Mouse (Mus musculus) hindbrain, embryonic 16.5 days (tissue): ENCODE data around the gene Maml1. TPM values are rescaled to one million over a fixed set of nuclear protein-coding genes. Genes with fewer than 3 reads are reported as not detected.

Source experiments
- ATAC-seq: fragments of 200-750 bp; cut with Nextera tagmentation; 2 replicates; pipeline ENCODE4 v1.8.0; 2017; ENCODE audit warnings: moderate TSS enrichment, moderate library complexity
- H3K27ac ChIP-seq: fragments of 300-500 bp; sonication (generic); 2 replicates; pipeline ENCODE4 v1.5.1; 2014; ENCODE audit warnings: low read depth, mild to moderate bottlenecking, control low read depth, low read length, moderate library complexity
- H3K27me3 ChIP-seq: fragments of 300-500 bp; sonication (generic); replicated peaks from 2 replicates; pipeline ENCODE4 v1.6.1; 2014; ENCODE audit warnings: low read length; ENCODE audit not compliant: control insufficient read depth, insufficient read depth
- H3K36me3 ChIP-seq: fragments of 300-500 bp; sonication (generic); 2 replicates; pipeline ENCODE4 v1.6.1; 2014; ENCODE audit warnings: mild to moderate bottlenecking, low read length, moderate library complexity, mixed read lengths; ENCODE audit not compliant: control insufficient read depth, insufficient read depth
- H3K4me1 ChIP-seq: fragments of 300-500 bp; sonication (generic); 2 replicates; pipeline ENCODE4 v1.6.1; 2014; ENCODE audit warnings: low read depth, low read length; ENCODE audit not compliant: control insufficient read depth, insufficient read depth
- H3K4me2 ChIP-seq: fragments of 300-500 bp; sonication (generic); 2 replicates; pipeline ENCODE4 v1.6.1; 2014; ENCODE audit warnings: mild to moderate bottlenecking, low read length, control low read depth, moderate library complexity
- H3K4me3 ChIP-seq: fragments of 300-500 bp; sonication (generic); 2 replicates; pipeline ENCODE4 v1.5.1; 2014; ENCODE audit warnings: mild to moderate bottlenecking, low read length, control low read depth, moderate library complexity
- H3K9ac ChIP-seq: fragments of 300-500 bp; sonication (generic); 2 replicates; pipeline ENCODE4 v1.6.1; 2014; ENCODE audit warnings: low read depth, mild to moderate bottlenecking, control low read depth, low read length, moderate library complexity
- H3K9me3 ChIP-seq: fragments of 300-500 bp; sonication (generic); 2 replicates; pipeline ENCODE4 v1.6.1; 2014; ENCODE audit warnings: mild to moderate bottlenecking, low read length, moderate library complexity; ENCODE audit not compliant: control insufficient read depth
- WGBS: fragments of 180-500 bp; shearing (Covaris S2); extraction: QIAGEN DNeasy Blood & Tissue Kit; methylation state at CpG from one replicate; pipeline ENCODE4 v1.1.7; 2014; 5-methylcytosine and 5-hydroxymethylcytosine counted together
- polyA plus RNA-seq: library from polyadenylated mRNA; unstranded; fragments of >200 nt; fragmentation: Nextera tagmentation; extraction: Ambion mirVana; gene quantifications from 2 replicates; pipeline ENCODE4 v1.2.1, GENCODE M21; 2015

The Maml1 gene
- polyA plus RNA-seq, 1 experiment from 2014 or later = 1.9 TPM

DNA sequence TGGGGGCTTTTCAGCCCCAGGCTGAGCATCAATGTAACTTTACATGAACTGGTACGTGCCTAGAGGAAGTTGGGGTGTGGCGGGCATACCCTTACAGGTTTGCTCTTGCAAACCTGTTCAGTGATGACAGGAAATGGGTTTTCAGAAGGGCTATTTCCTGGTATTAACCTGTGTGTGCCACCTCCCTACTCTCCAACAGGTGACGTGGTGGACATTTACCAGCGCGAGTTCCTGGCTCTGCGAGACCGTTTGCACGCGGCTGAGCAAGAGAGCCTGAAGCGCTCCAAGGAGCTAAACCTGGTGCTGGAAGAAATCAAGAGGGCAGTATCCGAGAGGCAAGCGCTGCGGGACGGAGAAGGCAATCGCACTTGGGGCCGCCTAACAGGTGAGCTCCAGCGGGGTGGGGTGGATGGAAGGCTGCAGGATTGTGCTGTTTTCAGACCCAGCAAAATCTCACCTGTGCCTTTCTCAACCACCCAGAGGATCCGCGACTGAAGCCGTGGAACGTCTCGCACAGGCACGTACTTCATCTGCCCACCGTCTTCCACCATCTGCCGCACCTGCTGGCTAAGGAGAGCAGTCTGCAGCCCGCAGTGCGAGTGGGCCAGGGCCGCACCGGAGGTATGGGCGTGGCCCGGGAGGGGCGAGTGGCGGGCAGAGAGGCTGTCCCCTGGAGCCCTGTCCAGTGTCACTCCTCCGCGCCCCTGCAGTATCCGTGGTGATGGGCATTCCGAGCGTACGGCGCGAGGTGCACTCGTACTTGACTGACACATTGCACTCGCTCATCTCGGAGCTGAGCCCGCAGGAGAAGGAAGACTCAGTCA lies 61.4 kb downstream of the Maml1 start:
- WGBS = 27% methylated on average over 45 of the region's 45 CpGs
- Histone ChIP-seq H3K4me2 (peak overlapping the region; percentile 47), H3K4me3 (0 out of 2 replicates have a peak overlapping the region, but pooled peaks have one; percentile 10), H3K9ac (peak overlapping the region; percentile 12), H3K27me3 (0 out of 2 replicates have a peak, but pooled peaks cover 4% of the 10 kb centered on the region), H3K36me3 (peaks cover 31% of the 10 kb centered on the region), H3K27ac (no peak overlapping the region), H3K9me3 (no peaks in the 10 kb centered on the region), H3K4me1 (peaks cover 40% of the 10 kb centered on the region)
- ATAC-seq = peak; percentile 10; the same call in 1 of the 2 replicates

DNA sequence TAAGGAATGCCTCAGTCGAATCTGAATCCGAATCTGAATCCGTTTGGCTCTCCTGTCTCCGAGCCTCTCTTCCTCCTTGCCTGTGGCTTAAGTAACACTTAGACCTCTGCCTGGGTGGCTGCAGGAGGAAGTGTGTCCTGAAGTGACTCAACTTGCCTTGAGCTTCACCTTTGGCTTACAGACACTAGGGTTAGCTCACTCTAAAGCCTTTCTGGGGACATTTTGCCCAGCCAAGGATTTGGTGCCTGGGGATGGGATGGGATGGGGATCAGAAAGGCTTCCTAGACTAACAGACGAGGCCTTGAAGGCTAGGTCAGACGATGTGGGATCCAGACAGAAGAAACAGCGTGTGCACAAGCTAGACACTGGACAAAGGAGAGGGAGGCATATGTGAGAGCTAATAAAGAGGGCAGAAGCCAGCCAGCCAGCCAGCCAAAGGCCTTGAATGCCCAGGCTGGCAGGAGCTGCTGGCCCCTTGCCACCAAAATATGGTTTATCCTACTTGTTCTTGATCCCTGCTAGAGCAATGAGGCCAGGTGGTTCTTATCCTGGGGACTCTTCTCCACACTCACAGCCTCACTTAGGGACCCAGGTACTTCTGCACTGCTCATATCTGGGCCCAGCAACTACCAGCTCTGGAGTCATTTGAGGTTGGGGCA lies 62.7 kb downstream of the Maml1 start:
- H3K9ac ChIP-seq = 0 out of 2 replicates have a peak overlapping the region, but pooled peaks have one; percentile 8
- peaks cover 40% of the 10 kb centered on the region for H3K4me1 ChIP-seq
- H3K4me2 ChIP-seq = no peak overlapping the region
- no peak for ATAC-seq
- no peak overlapping the region for H3K4me3 ChIP-seq
- no peak overlapping the region for H3K27ac ChIP-seq
- 0 out of 2 replicates have a peak, but pooled peaks cover 2% of the 10 kb centered on the region for H3K27me3 ChIP-seq
- 38% methylated on average over 7 of the region's 7 CpGs for WGBS
- H3K9me3 ChIP-seq = no peaks in the 10 kb centered on the region
- peaks cover 26% of the 10 kb centered on the region for H3K36me3 ChIP-seq

DNA sequence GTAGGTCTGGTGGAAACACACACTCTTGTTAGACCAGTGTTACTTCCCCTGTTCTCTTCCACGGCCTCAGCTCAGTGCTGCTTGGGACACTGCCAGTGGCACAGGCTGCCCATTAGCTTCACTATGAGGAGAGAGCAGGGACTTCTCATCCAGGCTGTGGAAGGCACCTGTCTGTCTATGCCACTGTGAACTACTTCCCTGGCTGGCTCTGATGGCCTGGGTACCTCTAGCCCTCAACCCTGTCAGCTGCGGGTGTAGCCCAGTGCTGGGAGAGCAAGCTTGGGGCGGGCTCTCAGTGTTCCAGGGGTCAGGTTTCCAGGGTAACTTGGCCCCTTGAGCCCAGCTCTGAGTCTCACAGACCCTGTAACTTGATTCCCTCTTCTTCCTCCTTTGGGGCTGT lies 63.3 kb downstream of the Maml1 start:
- H3K27ac ChIP-seq = no peak overlapping the region
- H3K4me1 ChIP-seq = peaks cover 43% of the 10 kb centered on the region
- H3K4me2 ChIP-seq = no peak overlapping the region
- no peaks in the 10 kb centered on the region for H3K27me3 ChIP-seq
- H3K9ac ChIP-seq = peak overlapping the region; percentile 45; the same call in 1 of the 2 replicates
- no peak overlapping the region for H3K4me3 ChIP-seq
- ATAC-seq = no peak
- peaks cover 20% of the 10 kb centered on the region for H3K36me3 ChIP-seq
- H3K9me3 ChIP-seq = no peaks in the 10 kb centered on the region
- 24% methylated on average over 3 of the region's 3 CpGs for WGBS

DNA sequence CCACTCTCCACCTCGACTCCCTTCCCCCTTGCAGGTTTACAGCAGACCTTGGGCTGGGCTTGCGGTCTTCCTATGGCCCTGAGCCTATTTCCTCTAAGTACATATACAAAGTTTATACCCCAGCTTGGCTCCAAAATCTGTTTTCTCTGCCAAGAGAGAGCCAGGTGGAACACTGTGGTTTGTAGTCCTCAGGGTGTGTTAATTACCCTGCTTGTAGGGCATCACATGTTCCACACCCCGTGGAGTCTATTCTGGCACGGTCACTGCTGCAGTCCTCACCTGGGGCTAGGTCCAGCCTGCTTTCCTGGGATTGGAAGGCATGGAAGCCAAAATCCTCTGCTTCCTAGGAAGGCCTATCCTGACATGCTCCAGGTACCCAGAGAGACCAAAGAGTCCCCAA lies 64.4 kb downstream of the Maml1 start:
- Histone ChIP-seq H3K9ac (0 out of 2 replicates have a peak overlapping the region, but pooled peaks have one; percentile 9), H3K4me3 (no peak overlapping the region), H3K4me2 (no peak overlapping the region), H3K4me1 (peaks cover 52% of the 10 kb centered on the region), H3K27ac (no peak overlapping the region), H3K9me3 (no peaks in the 10 kb centered on the region), H3K27me3 (no peaks in the 10 kb centered on the region), H3K36me3 (peaks cover 10% of the 10 kb centered on the region)
- 82% methylated on average over 4 of the region's 4 CpGs for WGBS
- no peak for ATAC-seq

DNA sequence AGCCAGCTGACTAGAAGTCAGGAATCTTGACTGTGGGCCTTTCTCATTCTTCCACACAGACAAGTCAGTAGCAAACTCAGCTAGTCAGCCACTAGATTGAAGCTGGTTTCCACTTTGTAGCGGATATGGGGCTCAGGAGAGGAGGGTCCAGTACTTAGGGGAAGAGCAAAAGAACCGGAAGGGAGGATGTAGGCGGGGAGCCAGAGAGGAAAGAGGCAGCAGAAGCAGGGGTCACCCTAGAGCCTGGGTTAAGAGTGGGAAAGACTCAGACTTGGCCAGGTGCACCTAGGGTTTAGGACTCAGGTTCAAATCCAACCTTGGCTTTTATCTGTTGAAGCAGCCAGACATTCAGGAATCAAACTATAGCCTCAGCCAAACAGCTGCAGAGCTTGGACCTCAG lies 64.9 kb downstream of the Maml1 start:
- Histone ChIP-seq H3K36me3 (peaks cover 5% of the 10 kb centered on the region), H3K9ac (0 out of 2 replicates have a peak overlapping the region, but pooled peaks have one; percentile 9), H3K4me1 (peaks cover 52% of the 10 kb centered on the region), H3K9me3 (no peaks in the 10 kb centered on the region), H3K4me3 (no peak overlapping the region), H3K27ac (no peak overlapping the region), H3K4me2 (peak overlapping the region; percentile 93), H3K27me3 (no peaks in the 10 kb centered on the region)
- no peak for ATAC-seq
- 81% methylated on average over 3 of the region's 3 CpGs for WGBS

DNA sequence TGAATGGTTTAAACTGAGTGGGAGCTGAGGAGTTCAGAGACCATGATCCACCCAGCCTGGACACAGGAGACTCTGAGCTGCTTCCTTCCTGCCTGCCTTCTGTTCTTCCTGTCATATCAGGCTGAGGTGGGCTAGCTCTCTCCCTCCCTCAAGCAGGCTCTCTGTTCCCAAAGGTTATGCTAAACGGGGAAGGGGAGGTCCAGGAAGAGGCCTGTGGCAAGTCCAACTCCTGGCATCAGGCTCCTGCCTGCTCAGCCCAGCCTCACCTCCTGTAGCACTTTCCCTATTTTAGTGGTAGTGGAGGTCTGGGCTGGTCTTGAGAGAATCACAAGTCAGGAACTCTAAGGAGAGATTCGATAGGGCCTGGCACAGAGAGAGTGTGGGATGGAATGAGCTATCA lies 65.7 kb downstream of the Maml1 start:
- H3K36me3 ChIP-seq = peaks cover 3% of the 10 kb centered on the region; the same call in 1 of the 2 replicates
- H3K4me3 ChIP-seq = peak overlapping the region; percentile 91
- no peak for ATAC-seq
- WGBS = 41% methylated on average over 2 of the region's 2 CpGs
- H3K4me2 ChIP-seq = peak overlapping the region; percentile 93
- peak overlapping the region; percentile 98 for H3K9ac ChIP-seq
- H3K4me1 ChIP-seq = peaks cover 52% of the 10 kb centered on the region
- H3K27ac ChIP-seq = peak overlapping the region; percentile 94; the same call in 1 of the 2 replicates
- no peaks in the 10 kb centered on the region for H3K9me3 ChIP-seq
- H3K27me3 ChIP-seq = no peaks in the 10 kb centered on the region

DNA sequence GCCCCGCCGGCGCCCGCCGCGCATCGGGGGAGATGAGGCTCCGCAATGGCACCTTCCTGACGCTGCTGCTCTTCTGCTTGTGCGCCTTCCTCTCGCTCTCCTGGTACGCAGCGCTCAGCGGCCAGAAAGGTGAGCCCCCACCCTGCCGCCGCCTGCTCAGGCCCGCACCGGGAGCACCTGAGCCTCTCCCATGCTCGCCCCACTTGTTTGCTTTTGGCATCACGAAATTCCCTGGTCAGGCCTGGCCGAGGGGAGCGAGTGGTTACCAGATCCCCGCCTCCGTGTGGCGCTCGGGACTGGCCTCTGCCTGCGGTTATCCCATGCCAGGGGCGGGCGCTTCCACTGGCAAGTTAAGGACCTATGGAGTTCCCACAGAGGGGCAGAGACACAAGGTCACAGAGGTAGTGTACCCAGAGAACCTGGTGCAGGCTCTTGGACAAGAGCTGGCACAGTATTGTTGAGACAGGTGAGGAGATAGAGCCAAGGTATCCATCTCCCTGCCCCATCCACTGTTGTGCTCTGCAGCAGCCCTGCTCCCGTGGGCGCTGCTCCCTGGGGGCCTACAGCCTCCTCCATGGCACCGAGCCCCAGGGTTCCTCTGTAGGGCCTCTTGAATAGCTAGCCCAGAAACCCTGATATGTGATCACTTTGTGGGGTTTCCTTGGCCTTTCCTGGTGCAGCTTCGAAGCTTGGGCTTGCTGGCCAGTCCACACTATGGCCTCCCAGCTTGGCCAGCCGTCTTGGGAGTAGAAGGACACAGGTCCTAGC lies 66.3 kb downstream of the Maml1 start:
- Histone ChIP-seq H3K9ac (peak overlapping the region; percentile 98), H3K4me1 (peaks cover 49% of the 10 kb centered on the region), H3K27me3 (no peaks in the 10 kb centered on the region), H3K4me2 (peak overlapping the region; percentile 93), H3K27ac (peak overlapping the region; percentile 94), H3K4me3 (peak overlapping the region; percentile 91), H3K9me3 (no peaks in the 10 kb centered on the region), H3K36me3 (0 out of 2 replicates have a peak, but pooled peaks cover 1% of the 10 kb centered on the region)
- ATAC-seq = peak; percentile 32
- 5% methylated on average over 27 of the region's 34 CpGs for WGBS

DNA sequence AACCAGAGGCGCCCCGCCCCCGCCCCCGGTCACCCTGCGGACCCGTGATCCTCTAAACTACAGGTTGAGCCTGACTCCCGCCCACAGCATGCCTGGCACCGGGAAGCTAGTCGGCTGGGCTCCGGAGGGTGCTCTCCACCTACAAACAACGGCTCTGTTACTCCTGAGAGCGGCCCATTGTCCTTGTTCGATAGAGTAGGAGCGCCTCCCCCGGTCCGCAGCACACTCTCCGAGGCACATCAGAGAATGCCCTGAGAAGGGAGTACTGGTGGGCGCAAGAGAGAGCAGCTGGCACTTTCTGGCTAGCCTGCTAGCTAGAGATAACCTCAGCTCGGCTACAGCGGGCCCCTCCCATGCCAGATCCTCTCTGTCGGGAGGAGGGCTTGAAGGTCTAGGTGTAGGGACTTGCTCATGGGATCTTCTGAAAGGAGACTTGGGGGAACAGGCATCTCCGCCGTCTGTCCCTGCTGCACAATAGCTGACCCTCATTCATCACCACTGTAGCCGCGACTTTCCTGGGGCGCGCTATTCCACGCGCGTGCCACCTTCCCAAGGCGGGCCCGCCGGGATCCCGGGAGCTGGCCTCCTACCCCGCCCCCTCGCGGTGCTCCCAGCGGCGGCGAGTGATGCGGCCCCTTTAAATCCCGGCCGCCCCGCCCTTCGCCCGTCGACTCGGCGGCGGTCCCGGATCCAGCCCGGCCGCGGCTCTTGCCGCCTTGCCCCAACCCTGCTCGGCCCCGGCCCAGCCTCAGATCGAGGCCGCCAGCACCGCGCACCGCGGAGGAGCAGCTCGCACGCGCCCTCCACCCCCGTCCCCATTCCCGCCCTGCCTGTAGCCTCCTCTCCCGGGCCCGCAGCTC lies 67.2 kb downstream of the Maml1 start:
- H3K4me1 ChIP-seq = peaks cover 48% of the 10 kb centered on the region
- no peaks in the 10 kb centered on the region for H3K36me3 ChIP-seq
- no peaks in the 10 kb centered on the region for H3K27me3 ChIP-seq

More for the DNA sequence above, 67.2 kb downstream of the Maml1 start:
- peak; percentile 80 for ATAC-seq
- Histone ChIP-seq H3K4me3 (peak overlapping the region; percentile 91), H3K9ac (peak overlapping the region; percentile 98), H3K4me2 (peak overlapping the region; percentile 93), H3K9me3 (no peaks in the 10 kb centered on the region), H3K27ac (peak overlapping the region; percentile 94)
- under 1% methylated on average over 64 of the region's 70 CpGs for WGBS
